Mouse (Mus musculus) mesoderm, embryonic 11.5 days (tissue): ENCODE data around the gene Fam185a.

Experiments used
- DNase-seq: peaks from one replicate; pipeline ENCODE4 v3.0.0-alpha.2; 2012; ENCODE audit warnings: low read depth, low spot score

The Fam185a gene

DNA sequence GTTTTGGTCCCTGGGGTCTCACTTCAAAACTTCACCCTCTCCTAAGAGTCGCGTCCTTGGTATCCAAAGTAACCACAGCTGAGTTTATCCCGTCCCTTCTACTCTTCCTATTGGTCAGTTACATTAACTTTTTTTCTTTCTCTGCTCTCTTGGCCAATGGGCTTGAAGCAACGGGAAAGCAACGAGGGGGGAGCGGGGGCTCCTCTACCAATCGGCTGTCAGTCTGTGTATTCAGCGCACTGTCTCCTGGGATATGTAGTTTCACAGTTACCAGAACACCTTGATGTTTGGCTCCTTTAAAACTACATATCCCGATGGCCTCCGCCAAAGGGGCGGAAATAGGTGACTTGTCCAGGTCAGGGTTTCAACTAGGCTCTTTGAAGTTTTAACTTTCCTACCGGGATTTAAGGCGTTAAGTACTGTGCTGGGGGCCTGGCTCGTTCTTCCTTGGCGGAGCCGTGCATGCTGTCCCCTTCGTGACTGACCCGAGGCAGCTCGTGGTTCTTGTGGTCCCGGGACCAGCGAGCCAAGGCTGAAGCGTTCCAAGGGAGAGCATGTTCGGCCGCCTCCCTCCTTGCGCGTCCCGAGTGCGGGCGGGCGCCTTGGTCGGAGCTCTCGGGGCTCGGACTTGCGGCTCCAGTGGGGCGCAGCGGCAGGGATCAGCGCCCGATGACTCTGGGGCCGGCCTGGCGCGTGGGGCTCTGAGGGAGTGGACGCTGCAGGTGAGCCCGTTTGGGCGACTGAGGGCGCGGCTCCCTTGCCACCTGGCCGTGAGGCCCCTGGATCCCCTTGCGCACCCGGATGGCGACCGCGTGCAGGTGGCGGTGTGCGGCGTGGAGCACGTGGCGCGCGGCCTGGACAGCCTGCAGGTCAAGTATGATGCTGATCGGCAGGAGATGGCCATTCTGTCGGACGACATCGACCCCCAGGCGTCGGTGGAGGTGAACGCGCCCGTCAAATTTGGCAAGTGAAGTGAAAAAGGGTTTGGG, at the start of gene Fam185a, which contains the start of gene Ccdc146:
Gene Fam185a (plus strand): TSS at position 345 of the 989 bp plus-strand sequence.
Gene Ccdc146 (minus strand): TSS at position 64 of the 989 bp plus-strand sequence.
- DNase-seq = peak; percentile 97

DNA sequence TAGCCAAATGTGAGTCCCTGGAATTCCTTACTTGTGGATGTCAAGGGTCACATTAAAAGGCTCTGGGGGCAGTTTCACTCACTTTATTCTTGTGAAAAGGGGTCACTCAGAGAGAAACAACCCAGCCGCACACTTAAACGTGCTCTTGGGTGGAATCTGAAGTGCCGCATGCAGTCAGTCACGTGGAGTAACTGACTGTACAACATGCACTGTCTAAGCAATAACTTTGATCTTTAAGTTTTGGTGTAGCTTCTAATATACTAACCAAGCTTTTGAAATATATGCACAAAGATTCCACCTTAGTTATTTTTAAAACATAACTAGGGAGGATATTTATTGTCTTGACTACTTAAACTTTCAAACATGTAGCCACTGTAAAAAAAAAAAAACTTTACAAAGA, 47.8 kb upstream of the Fam185a start:
- no peak for DNase-seq

DNA sequence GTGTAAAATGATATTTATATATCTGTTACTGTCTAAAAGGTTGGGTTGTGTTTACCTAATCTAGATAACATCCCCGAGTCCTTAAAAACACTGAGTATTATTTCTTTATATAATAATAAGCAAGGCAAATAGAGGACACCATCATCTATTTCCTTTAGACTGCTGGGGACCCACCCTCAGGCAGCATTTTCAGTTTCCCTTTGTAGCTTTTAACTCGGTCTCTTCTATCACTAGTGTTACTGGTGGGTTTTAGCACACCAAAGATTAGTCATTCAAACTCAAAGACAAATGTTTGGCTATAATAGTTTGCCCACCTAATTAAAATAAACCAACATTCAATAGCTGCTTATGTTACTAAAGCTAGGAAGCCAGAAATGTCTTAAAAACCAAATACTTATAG, 46.4 kb upstream of the Fam185a start:
- no peak for DNase-seq

DNA sequence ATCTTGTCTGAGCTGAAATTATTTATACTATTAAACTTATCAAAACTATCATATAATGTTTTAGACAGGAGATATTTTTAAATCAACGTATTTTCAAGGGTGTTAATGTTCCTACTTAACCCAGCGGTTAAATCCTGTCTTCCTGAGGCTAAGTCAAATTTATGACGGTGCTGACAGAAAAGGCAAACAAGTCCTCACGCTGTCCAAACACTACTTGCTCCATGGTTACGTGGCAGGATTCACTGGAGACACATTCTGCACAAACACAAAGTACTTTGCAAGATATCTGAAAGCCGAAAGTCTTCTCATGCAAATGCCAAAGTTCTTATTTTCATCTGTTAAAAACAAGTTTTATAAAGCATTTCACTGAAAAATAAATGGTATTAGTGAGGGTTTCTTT, 42.8 kb upstream of the Fam185a start:
- peak; percentile 64 for DNase-seq

DNA sequence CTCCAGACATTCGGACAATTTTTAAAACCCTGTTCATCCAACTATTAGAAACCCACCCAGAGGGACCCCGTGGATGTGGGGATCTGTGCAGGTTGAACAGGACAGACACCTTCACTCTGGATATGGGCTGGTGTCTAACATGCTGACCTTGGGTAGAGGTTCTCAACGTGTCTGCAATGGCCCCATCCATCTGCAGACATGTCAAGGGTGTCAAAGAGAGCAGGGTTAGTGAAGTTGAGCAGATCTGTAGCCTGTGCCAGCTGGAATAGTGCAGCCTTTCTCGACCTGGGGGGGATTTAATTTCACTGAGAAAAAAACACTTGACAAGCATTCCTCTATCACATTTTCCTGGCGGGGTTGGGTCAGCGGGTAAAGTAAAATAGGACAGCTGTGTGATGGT, 42.1 kb upstream of the Fam185a start:
- DNase-seq = no peak

DNA sequence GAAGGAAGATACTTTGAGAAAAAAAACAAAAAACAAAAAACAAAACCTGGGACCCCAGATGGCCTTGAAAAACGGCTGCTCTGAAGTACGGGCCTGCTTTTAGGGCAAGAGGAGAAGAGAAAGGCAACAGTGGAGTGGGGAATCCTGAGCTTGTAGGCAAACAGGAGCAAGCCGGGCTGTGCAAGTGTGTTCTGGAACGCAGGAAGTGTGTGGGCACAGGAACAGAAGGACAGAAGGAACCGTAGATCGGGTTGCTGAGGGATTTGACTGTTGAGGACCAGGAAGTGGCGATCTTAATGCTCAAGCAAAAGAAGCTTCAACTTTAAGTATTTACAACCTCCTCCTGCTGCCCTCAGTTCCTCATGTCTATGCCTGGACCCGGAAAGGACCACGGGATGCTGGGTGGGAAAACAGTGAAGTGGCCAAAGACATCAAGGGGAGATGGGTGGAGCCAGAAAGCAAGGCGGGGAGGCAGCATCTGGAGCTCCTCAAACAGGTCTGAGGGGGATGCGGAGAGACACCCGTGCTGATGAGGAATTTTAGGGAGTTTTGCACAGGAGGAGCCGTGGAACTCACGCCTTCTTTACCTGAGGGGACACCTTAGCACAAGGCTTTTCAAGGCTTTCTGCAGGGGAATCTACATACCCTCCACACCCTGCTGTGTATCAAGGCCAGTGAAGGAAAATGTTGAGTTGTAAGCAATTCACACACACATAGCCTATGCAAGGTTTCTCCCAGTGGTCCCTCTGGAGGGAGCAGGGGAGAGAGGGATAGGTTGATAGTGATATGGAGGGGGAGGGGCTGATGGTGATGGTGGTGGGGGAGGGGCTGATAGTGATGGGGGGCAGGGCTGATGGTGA, 41.1 kb upstream of the Fam185a start:
- no peak for DNase-seq

DNA sequence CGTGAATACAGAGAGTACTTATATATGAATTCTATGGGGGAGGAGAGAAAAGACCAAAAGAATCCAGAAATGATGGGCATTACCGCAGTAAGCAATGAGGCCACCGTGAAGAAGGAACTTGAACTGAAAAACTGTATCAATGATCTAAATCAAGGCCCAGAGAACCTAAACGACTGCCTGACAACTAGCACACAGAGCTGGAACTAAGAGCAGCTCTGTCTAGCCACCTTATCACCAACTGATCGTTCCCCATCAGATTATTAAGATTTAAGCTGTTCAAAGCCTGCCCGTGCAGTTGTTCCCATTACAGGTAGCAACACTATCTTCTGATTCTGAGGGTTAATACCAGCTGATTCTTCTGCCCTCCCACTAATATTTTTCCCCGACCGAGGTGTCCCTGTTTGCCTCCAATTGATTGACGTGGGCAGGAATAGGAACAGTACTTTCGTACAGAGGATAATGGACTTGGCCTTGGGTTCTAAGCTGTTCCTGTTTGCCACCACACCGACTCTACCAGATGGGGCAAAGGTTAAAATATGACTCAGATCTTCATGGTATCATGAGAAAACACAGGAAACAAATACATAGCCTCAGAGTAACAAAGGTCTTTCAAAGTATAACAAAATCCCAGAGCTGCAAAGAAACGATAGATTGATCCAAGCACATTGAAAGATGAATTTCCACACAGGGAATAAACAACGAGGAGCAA, 40.4 kb upstream of the Fam185a start:
- no peak for DNase-seq

DNA sequence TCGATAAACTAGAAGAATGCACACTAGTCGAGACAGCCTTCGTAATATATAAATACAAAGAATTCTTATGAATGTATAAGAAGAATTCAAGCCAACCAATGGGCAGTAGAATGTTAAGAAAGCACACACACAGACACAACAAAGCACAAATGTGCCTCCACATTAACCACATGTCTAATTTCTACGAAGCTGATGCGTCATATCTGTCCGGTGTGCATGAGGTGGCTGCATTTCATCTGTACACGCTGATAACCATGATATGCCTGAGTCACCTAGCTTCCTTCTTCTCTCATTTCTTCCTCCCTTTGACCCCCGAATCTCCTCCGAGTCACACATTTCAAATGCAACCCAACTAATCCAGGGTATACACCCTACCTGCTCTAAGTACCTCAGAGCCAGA, 39.8 kb upstream of the Fam185a start:
- DNase-seq = no peak

DNA sequence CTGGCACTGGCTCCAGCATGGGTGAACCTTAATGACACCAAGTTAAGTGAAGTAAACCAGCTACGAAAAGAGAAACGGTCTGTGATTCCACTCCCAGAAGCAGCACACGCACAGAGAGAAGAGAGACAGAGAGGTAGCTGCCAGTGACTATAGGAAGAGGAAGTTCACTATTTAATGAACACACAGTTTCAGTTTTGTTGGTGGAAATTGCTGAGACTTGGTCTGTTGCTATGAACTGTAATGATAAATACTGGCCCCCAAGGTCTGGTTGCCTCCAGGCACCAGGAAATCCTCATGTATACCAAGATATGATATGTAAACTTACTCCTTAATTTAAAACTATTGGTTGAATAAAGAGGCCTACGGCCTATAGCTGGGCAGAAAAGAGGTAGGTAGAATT, 38.3 kb upstream of the Fam185a start:
- DNase-seq = no peak

DNA sequence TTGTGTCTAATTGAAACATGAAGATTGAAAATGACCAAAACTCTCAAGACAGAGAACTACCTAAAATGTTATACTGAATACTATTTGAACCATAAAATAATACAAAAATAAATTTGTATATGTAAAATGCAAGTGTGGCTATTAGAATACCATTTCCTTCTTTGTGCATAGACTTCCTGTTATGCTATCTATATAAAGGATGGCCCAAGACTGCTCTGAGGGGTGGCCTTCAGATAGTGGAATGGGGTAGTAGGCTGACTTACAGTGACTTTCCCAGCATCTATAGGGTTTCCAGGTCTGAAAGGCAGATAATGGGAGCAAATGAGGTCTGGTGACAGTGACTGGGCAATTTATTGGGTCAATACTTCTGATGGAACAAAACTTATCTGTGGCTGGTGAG, 37.4 kb upstream of the Fam185a start:
- no peak for DNase-seq

DNA sequence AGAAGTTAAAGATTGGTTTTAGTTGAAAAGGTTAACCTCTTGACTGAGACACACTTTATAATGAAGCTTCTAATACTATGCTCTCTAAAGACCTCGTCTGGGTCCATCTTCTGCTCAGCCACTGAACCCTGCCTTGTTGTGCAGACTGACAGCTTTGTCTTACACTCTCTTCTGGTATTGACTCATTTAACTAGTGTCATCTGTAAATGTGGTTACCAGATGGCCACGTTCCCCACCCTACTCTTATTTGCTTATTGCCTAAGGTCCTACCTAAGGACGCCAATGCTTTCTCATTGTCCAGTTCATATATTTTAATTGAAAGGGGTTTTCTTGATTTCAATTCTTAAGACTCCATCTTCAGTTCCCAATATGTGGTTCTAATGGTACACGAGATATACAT, 35.9 kb upstream of the Fam185a start:
- DNase-seq = no peak

DNA sequence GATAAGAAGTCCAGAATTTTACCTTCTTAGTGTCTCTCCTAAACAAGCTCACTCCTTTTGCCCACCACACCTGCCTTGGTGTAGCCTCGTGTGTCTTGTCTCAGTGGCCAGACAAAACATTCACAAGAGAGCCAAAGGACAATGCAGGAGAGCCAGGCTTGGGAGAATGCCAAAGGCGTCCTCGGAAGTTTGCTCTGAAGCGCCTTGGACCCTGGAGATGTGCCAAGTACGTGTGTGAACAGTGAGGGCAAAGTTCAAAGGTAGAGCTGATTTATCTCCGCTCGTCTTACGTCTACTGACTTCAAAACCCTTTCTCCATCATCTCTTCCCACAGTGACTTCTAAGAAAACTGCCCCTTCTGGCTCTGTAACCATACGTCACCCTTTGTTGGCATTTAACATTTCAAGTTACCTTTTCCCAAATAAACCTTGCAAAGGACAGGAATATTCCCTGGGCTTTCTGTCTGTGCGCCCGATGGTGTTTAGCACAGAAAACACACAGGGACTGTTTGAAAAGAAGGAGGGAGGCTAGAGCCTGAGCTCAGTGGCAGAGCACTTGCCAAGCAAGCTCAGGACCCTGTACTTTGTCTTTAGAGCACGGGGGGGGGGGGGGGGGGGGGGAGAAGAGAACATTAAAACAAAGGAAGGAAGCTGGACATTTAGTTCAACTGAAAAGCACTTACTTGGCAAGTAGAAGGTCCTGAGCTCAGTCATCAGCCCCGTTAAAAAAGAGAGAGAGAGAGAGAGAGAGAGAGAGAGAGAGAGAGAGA, 33.0 kb upstream of the Fam185a start:
- no peak for DNase-seq

DNA sequence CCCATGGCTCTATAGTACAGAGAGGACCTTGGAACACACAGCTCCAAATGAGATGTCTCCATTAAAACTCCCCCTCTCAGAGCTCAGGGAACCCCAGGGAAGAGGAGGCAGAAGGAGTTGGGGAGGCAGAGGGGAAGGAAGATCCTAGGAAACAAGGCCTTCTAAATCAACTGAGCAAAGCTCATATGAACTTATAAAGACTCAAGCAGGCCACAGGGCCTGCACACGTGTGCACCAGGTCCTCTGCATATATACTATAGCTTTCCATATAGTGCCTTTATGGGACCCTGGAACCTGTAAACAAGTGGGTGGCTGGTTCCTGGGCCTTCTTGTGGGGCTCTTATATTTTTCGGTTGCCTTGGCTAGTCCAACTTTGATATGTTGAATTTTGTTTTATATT, 30.2 kb upstream of the Fam185a start:
- DNase-seq = no peak

DNA sequence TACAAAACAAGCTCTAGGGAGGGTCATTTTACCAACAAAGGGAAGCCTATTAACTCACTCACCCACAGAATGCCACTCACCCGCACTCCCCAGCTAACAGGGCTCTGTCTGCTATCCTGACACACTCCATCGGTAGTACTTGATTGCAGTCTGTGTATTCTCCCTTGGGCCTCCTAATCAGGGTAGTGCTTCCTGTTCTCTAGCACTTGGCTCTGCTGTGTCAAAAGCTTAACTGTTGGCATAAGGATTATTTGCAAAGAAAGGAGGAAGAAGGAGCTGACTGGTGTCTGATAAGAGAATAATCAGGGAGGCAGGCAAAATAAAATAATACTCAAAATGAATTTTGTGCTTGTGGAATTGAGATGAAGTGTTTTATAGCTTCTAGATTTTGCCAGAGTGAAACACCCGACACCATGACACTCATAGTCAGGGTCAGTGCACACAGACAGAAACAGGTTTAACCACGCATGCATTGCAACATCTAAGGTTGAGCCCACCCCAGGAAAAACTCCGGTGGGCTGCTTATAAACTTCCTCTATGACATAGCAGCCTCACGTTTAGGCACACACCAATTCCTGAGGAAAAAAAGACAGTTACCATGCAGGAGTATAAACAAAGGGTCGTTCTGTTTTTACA, 29.4 kb upstream of the Fam185a start:
- DNase-seq = no peak

DNA sequence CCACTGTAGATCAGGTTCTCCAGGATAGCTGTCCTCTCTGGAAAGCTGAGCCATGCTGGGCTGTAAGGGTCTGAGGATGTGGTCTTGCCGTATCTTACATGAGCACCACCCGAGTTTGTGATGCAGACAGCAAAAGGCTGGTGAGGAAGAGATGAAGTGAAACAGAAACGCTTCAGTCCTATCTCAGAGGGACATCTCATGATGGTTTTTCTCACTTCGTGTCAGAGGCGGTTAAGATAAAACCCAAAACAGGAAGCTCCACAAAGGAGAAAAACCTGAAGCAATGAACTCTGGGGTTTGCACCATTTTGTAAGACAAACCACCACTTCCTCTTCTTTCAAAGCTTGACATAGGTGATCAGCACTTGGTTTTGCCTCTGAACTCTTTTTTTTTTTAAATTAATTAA, 13.5 kb upstream of the Fam185a start:
- DNase-seq = no peak

DNA sequence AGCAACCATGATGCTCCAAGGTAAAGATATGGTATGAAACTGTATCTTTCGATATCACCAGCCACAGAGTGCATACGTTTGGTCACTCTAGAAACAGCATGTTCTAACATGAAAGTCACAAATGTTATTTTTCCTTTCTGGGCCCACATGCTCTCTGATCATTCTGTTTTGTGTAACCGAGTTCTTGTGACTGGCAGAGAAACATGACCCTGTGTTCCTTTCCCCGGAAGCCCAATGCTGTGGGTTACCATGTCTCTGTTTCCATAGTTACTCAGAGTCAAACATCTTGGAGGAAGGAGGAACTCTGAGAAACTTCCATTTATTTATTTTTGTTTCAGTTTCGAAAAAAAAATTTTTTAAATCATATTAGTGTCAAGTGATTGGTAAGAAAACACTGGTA, 12.7 kb upstream of the Fam185a start:
- DNase-seq = no peak

DNA sequence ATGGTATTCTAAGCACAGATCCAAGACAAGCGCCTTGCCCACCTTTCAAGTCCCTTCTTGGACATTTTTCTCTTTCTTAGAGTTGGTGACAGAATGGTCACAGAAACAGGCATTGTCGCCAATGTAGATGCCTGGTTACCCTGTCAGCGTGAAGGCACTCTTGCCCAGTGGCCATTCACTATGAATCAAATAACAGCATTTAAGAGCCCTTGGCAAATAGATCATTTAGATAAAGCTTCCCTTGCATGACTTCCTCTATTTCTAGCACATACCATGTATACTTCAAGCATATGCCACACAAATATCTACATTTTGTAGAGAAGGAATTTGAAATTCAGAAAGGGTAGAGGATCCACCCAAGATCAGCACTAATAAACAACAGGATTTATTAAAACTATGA, 11.4 kb upstream of the Fam185a start:
- no peak for DNase-seq

DNA sequence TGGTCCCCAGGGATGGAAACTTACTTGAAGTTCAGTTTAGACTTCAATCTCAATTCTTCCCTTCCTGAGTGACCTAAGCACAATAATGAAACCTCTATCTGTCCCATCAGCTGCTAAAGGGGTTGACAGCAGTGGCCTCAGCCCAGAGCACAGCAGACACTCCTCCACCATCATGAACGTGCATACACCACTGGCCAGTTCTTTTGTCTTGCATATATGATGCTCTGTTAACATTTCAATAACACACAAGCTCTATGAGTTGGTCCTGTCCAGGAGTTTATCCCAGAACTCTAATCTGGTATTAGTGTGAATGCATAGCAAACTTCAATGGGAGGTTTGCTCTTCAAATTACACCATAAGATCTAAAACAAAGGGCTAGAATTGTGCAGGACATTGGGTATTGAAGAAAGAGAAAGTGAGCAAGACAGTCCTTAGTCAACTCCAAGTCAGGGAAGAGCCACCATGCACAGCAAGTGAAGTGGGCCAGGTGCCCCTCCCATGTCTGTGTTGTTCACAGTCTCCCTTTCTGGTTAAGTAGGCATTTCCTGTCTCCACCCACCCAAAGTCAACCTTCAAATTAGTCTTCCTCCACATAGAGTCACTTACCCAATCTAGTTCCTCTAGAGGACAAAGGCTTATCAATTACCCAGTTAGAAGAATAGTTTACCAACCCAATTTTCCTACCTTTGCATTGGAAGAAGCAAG, 10.5 kb upstream of the Fam185a start:
- no peak for DNase-seq

DNA sequence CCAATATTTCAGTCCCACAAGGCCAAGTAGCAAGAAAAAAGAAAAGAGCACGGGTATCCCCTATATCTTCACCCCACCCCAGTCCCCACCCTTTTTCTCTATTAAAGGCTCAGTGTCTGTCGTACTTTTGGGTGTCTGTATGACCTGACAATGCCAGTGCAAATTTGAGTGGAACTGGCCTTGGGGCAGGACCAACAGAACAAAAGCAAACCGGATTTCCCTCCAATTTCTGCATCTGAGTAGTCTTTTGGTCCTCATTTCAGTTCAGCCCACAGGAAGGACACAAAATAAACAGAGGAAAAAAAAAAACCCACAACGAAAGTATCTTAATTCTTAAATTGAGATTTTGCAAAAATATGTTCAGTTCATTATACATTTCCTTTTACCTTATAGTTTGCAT, 6.1 kb upstream of the Fam185a start:
- no peak for DNase-seq

DNA sequence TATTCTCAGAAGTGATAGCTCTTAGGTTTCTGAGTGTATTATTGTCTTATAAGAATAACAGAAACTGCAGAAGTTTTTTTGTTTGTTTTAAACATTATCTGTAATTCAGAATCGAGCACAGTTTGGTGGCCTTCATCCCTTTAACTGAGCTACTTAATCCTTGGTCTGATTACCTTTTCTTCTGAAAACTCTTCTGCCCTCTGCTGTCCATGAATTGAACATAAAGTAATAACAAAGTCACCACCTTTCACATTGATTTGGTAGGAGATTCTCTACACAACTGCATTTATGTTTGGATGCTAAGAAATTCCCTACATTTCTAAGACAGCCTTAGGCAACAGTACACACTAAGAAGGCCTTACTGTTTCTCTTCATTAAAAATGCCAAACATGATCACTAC, 4.1 kb upstream of the Fam185a start:
- DNase-seq = peak; percentile 4
